Mouse (Mus musculus) granulocyte monocyte progenitor cell, adult 5-6 weeks (primary cell): ENCODE measurements around the gene Slc16a7. TPM values are rescaled to one million over a fixed set of nuclear protein-coding genes. Genes with fewer than 3 reads are reported as not detected.

ENCODE experiments used
- ATAC-seq: replicated peaks from 2 replicates; pipeline ENCODE4 v1.8.0; 2016; ENCODE audit warnings: mild to moderate bottlenecking, moderate TSS enrichment, inconsistent platforms; ENCODE audit not compliant: poor library complexity, severe bottlenecking
- total RNA-seq, 2 experiments: library from RNA; stranded (forward) in 1 of 2; stranded (reverse) in 1 of 2; fragments of 200-712, 200-1000 nt in 1 of 2; fragments of >200 nt in 1 of 2; fragmentation: Nextera tagmentation in 1 of 2; gene quantifications; 2 replicates each; pipeline ENCODE4 v1.2.3; 2014 to 2017

The Slc16a7 gene
- total RNA-seq, 2 experiments from 2014 or later, result 12.8 to 17.5 TPM

GRCm38 (mm10) chr10:125324871-125325565 is 64.2 kb downstream of the Slc16a7 start:
- ATAC-seq, result peak; percentile 47

DNA sequence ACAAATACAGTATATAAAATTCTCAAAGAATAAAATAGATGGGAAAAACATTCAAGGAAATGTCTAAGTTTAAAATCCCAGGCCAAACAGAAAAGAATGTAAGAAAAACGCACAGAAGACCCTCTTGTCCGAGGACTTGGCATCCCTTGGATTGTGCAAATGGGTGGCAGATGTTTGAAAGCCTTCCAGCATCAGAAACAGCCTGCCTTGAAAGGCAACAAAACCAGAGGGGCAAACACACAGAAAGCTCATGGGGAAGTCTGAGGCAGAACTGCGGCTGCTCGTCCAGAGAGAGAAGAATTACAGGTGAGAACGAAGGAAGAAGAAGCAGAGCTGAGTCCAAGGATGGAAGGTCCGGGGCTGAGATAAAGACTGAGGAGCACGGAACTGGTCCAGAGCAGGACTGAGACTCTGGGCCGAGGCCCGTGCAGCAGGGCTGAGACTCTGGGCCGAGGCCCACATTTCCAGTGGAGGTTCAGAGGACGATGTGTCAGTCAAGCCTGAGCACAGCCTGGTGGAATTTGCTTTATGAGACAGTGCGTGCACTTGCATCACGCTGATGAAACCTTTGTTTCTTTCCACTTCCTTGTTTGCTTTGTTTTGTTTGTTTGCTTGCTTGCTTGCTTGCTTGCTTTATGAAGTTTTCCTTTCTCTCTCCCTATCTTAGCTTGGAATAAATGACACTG is 65.0 kb downstream of the Slc16a7 start:
- ATAC-seq, result 0 out of 2 replicates have a peak, but pooled peaks have one; percentile 18

- peak; percentile 55 for ATAC-seq
These were observed 67.5 kb downstream of the Slc16a7 start for GRCm38 (mm10) chr10:125321446-125322428.

DNA sequence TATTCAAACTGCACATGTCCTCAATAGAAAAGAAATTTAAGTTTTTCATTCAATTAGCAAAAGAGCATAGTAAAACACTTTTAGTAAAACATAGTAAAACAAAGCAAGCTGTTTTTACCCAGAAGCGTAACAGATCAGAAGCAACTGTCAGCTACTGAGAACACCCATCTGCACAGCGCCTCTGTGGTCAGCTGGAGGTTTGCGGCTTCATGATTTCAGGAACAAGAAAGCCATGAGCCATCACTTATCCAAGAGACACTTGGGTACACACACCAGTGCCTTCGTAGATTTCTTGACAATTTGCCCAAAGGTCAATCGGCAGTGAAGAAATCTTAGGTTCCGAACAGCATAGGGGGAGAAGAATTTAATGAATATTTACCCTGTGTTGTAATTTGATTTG is 71.9 kb downstream of the Slc16a7 start:
- peak; percentile 83 for ATAC-seq

DNA sequence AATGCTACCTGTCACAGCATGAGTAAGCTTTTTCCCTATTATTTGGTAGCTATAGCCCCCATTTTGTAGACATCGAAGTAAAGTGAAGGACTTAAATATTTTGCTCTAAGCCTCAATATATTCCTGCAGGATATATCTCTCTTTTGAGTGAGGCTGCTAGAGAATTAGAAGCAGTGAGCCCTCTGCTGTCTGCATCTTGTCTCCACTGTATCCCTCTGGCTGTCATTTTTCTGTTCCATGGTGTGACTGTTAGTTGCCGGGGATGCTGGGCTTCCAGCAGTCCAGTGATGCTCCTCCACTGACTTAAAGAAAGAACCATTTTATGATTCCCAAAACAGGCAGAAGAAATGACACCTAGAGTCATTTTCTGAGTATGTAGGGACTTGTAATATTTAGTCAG is 78.4 kb downstream of the Slc16a7 start:
- no peak for ATAC-seq

- ATAC-seq, result no peak
These were observed 91.2 kb downstream of the Slc16a7 start for GRCm38 (mm10) chr10:125298036-125298435.

DNA sequence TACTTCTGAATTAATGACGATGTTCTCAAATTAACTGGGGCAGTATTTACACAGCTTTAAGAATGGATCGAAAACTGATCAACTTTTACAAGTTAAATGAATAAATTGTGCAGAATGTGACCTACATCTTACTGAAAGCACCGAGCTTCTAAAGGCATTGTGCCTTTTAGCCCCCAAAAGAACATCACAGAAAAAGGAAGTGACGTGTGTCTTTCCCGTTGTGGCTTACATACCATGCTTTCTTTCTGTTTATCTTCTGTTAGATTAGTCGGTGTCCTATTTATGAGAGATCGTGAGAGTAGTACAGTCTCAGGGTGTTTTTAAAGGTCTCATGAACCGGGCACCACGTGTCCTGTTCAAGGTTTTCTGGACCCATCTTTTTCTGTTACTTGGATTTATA is 98.9 kb downstream of the Slc16a7 start:
- peak; percentile 50 for ATAC-seq

DNA sequence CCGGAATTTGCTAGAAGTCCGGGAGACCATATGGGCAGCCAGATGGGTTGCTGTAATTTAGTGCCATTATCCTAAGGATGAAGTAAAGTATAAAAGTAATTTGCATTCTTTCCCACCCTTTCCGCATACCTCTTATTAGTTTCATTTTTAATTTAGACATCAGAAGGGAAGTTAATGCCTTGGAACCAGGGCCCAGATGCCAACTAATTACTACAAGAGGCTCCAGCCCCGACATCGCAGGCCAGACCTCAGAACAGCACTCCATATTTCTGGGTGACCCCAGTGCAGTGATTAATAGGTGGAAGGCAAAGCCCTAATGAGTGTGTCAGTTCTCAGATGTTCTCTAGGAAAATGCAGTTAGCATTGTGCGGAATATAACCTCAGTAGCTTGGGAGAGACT is 100.7 kb downstream of the Slc16a7 start:
- ATAC-seq, result no peak

- ATAC-seq, result no peak
These were observed 103.9 kb downstream of the Slc16a7 start for GRCm38 (mm10) chr10:125285386-125285785.

DNA sequence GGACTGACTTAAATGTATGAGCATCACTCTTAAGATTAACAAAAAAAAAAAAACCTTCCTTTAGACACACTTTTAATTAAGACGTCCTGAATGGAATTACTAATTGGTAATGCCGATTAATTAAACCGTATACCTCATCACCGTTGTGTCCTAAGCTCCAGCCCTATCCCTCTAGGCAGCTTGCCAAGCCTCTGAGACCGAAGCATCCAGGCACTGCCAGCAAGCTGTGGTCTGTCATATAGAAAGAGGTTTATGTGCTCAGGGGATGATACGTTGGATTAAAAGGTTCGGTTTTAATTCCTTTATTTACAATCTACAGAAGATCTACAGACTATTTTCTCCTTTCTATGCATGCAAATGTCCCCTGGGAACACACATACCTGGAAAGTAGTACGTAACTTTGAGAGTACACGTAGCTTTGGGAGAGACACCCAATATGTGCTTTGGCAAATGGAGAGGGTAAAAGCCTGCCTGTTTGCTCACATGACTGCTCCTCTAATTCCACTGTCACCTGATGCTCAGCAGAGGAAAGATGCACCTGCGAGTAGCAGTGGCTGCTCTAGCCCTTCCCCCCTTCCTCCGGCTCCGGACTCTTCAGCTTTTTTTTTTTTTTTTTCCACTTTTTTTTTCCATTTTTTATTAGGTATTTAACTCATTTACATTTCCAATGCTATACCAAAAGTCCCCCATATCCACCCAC is 114.0 kb downstream of the Slc16a7 start:
- no peak for ATAC-seq

GRCm38 (mm10) chr10:125274519-125275148 is 114.6 kb downstream of the Slc16a7 start:
- ATAC-seq, result peak; percentile 40

DNA sequence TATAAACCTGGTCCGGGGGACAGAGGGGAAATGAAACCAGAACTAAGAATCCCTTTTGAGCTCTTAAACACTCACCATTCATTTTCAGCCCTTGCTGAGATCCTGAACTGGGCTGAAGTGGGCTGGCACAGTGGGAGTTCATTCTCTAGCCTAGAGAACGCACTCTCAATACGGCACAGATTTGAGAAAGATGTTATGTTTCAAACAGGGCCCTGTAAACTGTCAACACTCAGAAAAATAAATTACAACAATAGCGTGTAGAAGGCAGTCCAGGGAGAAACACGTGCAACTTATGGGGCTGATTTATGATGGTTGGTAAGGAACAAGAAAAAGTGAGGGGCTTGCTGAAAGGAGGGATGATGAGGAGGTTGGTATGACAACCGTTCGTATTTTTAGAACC is 115.5 kb downstream of the Slc16a7 start:
- ATAC-seq, result peak; percentile 29

DNA sequence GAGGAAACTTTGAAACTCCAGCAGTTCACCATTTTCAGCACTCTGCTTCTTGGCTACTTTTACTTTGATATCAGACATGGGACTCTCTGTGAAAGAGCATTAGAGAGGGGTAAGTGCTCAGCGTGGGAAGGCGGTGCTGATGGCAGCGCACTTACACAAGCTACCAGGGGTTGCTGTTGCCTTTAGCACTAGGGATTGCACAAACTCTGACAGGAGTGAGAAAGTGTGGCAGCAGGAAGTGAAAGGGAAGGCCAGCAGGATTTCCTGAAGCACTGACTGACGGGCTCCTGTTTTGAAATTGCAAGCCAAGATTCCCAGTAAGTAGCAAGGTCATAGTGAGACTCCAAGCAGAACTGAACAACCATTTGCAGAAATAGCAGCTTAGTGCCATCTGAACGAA is 117.8 kb downstream of the Slc16a7 start:
- peak; percentile 89 for ATAC-seq

DNA sequence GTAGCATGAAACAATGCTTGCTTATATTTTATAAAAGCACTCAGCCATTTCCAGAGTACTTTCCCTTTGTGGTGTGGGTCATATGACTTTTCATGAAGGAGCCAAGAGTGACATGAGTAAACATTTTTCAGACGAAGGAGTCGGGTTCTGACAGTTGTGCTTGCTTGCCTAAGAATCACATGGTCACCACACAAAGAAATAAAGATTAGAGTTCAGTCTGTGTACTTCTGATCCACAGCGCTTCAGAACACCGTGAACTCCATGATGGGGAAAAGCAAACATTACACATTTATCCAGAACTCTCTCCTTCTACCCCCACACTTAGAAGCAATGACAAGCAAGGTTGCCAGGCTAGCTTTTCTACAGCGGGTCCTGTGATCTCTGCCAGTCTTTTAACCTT is 119.0 kb downstream of the Slc16a7 start:
- ATAC-seq, result no peak

GRCm38 (mm10) chr10:125266322-125266721 is 122.9 kb downstream of the Slc16a7 start:
- ATAC-seq, result no peak

- no peak for ATAC-seq
These were observed 123.4 kb downstream of the Slc16a7 start for GRCm38 (mm10) chr10:125265901-125266300.

- ATAC-seq, result peak; percentile 18
These were observed 123.8 kb downstream of the Slc16a7 start for GRCm38 (mm10) chr10:125265467-125265866.

DNA sequence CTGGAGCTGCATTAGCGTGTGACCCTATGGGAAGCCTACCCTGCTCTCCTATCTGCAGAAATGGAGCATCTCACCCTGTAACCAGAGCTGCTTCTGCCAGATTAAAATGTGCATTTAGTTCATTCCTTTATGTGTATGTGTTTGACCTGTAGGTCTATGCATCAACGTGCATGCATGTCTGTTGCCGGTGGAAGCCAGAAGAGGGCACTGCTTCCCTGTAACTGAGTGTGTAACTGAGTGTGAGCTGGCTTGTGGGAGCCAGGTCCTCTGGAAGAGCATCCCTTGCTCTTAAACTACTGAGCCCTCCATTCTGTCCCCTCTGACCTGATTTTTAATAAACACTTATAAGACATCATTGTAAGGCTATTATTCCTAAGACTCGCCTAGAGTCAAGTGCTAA is 124.3 kb downstream of the Slc16a7 start:
- ATAC-seq, result peak; percentile 96

DNA sequence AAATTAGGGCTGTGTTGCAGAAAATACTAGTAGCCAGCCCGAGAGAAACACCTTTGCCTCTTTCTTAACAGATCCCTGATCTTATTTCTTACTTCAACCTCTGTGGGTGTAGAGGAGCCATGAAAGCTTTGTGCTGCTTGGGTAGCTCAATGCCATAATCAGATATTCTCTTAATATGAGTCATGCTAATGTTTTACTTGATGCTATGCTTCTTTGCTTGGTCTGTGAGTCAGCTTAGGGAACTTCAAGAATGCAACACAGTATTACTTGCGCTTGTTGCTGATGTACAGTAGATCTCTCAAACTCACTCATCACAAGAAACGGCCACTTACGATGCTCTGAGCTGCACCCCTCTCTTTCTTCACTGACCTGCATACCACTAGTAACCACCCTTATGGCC is 133.4 kb downstream of the Slc16a7 start:
- ATAC-seq, result no peak

DNA sequence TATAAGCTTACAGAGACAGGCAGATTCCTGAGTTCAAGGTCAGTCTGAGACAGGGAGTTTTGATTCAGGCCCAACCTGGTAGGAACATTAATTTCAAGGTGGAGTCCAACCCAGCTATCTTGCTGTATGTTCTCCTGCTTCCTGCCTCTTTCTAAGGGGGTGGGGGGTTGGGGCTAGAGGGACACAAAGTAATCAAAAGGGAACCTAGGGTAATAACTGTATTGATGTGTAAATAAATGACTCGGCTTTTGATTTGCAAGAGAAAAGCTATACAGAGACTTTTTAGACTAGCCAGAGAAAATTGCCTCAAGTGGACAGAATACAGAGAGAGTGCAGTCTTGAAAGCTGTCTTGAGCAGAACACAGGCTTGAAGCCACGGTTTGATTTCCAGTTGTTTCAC is 174.7 kb downstream of the Slc16a7 start:
- no peak for ATAC-seq
